Mouse (Mus musculus): ENCODE data around the gene Emilin2.
"Not testable (repeated sequence)": the region's sequence is repeated elsewhere in the genome, so short reads cannot be mapped to it uniquely, and the experiment has no call there.

Gene Emilin2

GRCm38 (mm10) chr17:71311340-71312171 lies at the start of gene Emilin2:
Gene Emilin2, minus strand, starts transcription at chr17:71311978.
- DNase-seq (ENCODE audit: low spot score): peak; percentile 78

GRCm38 (mm10) chr17:71355526-71355925 lies 43.7 kb upstream of the Emilin2 start:
- DNase-seq (ENCODE audit: low spot score): no peak

- DNase-seq (ENCODE audit: low spot score): no peak
Observed at GRCm38 (mm10) chr17:71354205-71354604, 42.4 kb upstream of the Emilin2 start.

GRCm38 (mm10) chr17:71348188-71348587 lies 36.4 kb upstream of the Emilin2 start:
- DNase-seq (ENCODE audit: low spot score): no peak

GRCm38 (mm10) chr17:71342006-71342405 lies 30.2 kb upstream of the Emilin2 start:
- DNase-seq (ENCODE audit: low spot score): no peak

GRCm38 (mm10) chr17:71338627-71339026 lies 26.8 kb upstream of the Emilin2 start:
- DNase-seq (ENCODE audit: low spot score): no peak

- DNase-seq (ENCODE audit: low spot score): no peak
Observed at GRCm38 (mm10) chr17:71337546-71337945, 25.8 kb upstream of the Emilin2 start.

- DNase-seq (ENCODE audit: low spot score): no peak
Observed at GRCm38 (mm10) chr17:71336421-71336820, 24.6 kb upstream of the Emilin2 start.

DNA sequence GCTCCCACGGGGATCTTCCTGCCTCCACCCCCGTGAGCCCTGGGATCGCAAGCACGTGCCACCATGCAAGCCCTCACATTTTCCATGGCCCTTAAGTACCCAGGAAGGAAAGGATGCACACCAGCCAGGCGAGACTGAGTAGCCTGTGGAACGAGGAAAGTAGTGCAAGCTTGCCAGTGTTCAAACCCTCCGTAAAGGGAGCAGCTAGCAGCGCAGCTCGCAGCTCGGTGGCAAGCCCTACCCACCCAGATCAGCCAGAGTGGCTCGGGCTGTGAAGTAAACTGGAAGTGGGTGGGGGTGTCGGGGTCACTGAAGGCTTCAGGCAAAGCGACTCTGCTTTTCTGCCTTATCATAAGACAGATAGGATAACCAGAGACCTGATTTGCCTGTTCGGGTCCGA lies 20.5 kb upstream of the Emilin2 start:
- DNase-seq (ENCODE audit: low spot score): no peak

- not testable (repeated sequence) for DNase-seq (ENCODE audit: low spot score)
Observed at GRCm38 (mm10) chr17:71320731-71321130, 9.0 kb upstream of the Emilin2 start.

- no peak for DNase-seq (ENCODE audit: low spot score)
Observed at GRCm38 (mm10) chr17:71319361-71319760, 7.6 kb upstream of the Emilin2 start.

DNA sequence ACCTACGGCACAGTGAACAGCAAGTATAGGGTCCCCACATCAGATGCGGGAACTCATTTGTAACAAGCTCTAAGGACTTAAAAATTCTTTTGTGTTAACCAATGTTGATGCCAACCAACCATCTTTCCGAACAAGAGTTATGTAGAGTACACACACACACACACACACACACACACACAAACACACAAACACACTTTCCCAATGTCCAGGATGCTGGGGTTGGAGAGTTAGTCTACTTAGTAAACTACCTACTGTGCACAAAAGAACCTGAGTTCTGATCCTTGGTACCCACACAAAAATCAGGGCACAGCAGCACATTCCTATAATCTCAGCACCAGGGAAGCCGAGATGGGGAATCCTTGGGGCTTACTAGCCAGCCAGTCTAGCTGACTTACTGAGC lies 5.8 kb upstream of the Emilin2 start:
- no peak for DNase-seq (ENCODE audit: low spot score)

DNA sequence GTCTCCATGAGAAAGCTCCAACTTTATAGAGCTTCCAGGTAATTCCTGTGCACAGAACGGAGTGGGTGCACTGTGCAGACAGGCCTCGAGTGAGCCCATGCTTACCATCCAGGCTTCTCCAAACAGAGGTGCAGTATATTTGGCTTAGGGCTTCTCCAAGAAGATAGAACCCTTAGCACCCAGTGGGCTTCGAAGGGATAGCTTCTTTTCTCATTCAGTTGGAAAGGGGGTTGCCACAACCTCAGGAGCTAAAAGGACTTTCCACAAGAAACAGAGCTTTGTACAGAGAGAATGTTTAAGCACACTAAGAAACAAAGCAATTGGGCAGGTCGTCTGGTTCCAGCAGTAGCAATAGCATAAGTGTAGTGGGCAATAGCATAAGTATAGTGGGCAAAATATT lies 2.5 kb upstream of the Emilin2 start:
- no peak for DNase-seq (ENCODE audit: low spot score)

DNA sequence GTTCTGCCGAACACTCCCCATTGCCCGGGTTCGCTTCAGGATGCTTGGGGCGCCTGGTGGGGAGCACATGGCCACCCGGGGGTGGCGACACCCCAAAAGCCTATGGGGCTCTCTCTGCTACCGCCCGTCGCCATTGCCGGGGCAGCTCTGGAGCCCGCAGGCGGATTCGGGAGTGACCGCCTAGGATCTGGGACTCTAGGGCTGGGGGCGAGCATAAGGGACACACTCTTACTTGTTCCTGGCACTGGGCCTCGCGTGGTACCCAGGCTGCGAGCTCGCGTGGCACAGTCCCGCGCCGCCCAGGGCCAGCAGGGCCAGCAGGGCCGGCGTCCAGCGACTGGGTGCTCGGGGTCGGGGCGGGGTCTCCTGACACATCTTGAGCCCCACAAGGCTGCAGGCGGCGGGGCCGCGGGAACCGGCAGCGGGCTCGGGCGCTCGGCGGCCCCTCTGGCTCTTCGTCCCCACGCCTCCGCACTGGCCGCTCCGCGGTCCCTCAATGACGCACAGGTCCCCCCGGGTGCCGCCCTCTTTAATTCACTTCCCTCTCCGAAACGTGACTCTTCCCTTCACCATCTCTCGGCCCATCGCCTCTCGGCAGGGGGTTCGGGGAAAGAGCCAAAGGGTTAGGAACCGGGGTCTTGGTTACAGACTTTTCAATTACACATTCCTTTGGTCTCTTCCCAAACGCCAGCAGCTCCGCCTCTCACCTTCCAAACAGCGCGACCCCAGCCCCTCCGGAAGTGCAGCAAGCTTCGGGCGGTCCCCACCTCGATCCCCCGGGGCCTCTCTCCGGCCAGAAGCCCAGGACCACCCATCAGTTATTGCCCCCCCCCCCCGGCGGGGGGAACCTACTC lies 1.1 kb downstream of the Emilin2 start:
- DNase-seq (ENCODE audit: low spot score): no peak

DNA sequence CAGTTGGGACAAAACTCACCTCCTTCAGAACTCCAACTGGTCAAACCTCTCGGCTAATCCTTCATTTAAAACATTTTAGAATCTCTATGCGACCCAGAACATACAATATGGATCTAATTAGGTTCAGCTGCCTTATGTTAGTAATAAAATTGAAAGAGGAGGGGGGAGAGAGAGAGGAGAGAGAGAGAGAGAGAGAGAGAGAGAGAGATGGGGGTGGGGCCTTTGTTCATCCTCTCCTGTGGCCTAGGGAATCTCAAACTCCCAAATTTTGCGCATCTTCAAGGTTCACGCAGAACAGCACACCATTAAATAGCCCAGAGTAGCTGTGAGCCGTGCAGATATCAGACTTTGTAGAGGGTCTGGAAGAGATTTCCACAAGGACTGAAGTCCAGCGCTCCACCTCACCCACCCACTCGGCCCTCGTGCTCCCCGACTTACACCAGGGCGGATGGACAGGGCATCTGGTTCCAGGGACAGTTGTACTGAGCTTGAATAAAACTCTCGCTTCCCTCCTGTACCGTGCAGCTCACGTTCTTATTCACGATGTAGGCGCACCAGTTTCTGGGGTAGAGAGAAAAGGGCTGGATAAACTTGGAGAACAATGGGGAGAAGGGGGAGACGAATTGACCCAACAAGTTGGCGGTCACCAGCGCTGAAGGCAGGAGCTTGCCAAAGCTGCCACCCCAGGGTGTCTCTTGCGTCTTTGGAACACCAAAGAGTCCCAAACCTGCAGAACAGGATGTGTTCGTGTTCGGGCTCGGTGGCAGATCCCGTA lies 1.9 kb downstream of the Emilin2 start:
- DNase-seq (ENCODE audit: low spot score): no peak

GRCm38 (mm10) chr17:71309141-71309540 lies 2.6 kb downstream of the Emilin2 start:
- DNase-seq (ENCODE audit: low spot score): no peak

DNA sequence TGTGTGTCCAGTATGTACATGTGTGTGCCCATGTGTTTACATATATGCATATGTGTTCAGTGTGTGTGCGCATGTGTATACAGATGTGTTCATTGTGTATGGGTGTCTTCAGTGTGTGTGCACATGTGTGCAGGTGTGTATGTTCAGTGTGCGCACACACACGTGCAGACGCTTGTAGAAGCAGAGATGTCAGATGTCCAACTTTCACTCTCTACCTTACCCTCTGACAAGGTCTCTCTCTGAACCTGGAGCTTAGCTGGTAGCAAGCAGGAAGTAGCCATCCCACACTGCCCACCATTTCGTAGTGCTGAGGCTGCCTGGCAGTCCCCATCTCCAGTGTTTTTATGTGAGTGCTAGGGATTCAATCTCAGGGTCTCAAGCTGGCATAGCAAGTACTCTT lies 3.5 kb downstream of the Emilin2 start:
- no peak for DNase-seq (ENCODE audit: low spot score)

DNA sequence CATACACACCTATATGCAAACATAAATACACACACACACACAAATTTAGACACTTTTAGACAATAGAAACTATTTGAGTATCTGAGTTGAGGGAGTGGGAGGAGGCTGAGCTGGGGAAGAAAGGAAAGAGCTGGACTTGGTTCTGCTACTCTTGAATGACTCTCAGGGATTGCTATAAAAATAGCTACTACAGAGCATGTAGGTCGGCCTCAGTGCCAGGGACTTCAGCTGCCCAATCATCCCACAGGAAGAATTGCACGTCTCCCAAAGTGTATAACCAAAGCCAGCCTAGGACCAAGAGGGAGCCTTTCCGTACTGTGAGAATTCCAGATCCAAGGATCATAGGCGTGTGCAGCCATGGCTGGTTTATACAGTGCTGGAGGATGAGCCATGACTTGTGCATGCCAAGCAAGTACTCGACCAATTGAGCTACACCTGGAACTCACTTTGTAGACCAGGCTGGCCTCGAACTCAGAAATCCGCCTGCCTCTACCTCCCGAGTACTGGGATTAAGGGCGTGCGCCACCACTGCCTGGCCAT lies 4.5 kb downstream of the Emilin2 start:
- DNase-seq (ENCODE audit: low spot score): no peak

DNA sequence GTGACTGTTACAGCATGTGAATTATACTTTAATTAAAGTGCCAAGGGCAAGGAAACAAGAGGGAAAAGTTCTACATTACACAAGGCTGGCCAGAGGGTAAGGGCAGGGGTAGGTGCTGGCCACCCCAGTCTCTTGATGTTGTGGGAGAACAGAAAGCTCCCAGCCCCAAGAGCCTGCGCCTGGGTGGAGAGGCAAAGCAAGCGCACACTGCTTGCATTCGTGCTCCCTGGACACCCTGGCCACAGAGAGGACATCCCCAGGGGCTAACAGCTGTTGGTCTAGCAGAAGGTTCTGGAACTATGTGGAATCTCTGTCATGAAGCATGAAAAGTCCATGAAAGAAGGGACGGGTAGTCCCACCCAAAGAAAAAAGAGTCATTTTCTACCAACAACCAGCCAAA lies 5.1 kb downstream of the Emilin2 start:
- DNase-seq (ENCODE audit: low spot score): no peak

- no peak for DNase-seq (ENCODE audit: low spot score)
Observed at GRCm38 (mm10) chr17:71306091-71306490, 5.7 kb downstream of the Emilin2 start.

DNA sequence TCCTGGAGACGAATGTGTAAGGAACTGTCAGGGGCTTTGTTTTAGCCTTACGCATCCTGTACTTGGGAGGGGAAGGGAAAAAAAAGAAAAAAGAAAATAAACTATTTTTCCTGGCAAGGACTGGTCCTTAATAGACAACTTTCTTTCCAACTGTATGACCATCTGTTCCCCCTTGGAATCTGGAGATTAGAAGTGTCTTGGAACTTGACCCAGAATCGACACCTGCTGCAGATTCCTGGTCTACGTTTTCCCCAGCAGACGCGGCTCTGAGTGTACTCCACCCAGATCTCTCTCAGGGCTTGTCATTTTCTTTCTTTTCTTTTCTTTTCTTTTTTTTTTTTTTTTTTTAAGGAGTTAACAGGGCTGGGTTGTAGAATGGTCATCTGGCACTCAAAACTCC lies 8.3 kb downstream of the Emilin2 start:
- no peak for DNase-seq (ENCODE audit: low spot score)

DNA sequence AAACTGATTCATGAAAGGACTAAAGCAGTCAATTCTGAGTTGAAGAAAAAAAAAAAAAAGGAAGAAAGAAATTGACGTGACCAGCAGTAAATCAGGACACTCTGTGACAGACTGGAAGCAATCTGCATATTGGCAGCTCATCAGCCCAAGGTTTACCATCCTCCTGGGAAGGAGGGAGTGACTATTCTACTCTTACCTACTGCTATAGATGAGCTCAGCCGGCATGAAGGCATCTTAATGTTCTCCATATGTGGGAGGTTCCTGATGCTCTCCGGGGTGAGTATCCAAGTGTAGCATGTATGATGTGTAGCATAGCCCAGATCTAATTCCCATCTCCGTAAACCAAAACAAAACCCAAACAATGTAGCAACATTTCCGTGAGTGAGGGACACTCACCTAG lies 10.4 kb downstream of the Emilin2 start:
- no peak for DNase-seq (ENCODE audit: low spot score)

All from c-Kit-positive CD71-positive TER-119-positive erythroid progenitor cells, embryonic 14.5 days (primary cell).